Mouse (Mus musculus): ENCODE results near the gene Klre1.
"Not testable (repeated sequence)": the region's sequence is repeated elsewhere in the genome, so short reads cannot be mapped to it uniquely, and the experiment has no call there.

Klre1 gene

GRCm38 (mm10) chr6:129583014-129583413 is 5.3 kb downstream of the Klre1 start:
- no peak for ATAC-seq (ENCODE audit: low TSS enrichment)

GRCm38 (mm10) chr6:129591508-129591907 is 13.8 kb downstream of the Klre1 start, which contains the start of gene Klrd1:
Gene Klrd1 (plus strand): TSS chr6:129591782.
- ATAC-seq (ENCODE audit: low TSS enrichment), result no peak

GRCm38 (mm10) chr6:129608372-129608771 is 30.7 kb downstream of the Klre1 start:
- ATAC-seq (ENCODE audit: low TSS enrichment), result no peak

- no peak for ATAC-seq (ENCODE audit: low TSS enrichment)
Measured at GRCm38 (mm10) chr6:129623735-129624134, 46.0 kb downstream of the Klre1 start, which contains the start of gene Klrk1. Gene Klrk1 (minus strand): TSS chr6:129623864.

- ATAC-seq (ENCODE audit: low TSS enrichment), result not testable (repeated sequence)
Measured at GRCm38 (mm10) chr6:129631046-129631445, 53.3 kb downstream of the Klre1 start.
